Mouse (Mus musculus) intestine, embryonic 14.5 days (tissue): ENCODE data around the gene Ehbp1l1. TPM values are rescaled to one million over a fixed set of nuclear protein-coding genes. Genes with fewer than 3 reads are reported as not detected.

ENCODE experiments used
- ATAC-seq: fragments of 200-750 bp; cut with Nextera tagmentation; replicated peaks from 2 replicates; pipeline ENCODE4 v1.8.0; 2017; ENCODE audit warnings: low read depth, moderate number of reproducible peaks, moderate TSS enrichment, moderate library complexity; ENCODE audit not compliant: low FRiP score, low TSS enrichment
- DNase-seq: peaks from one replicate; pipeline ENCODE4 v3.0.0-alpha.2; 2018; ENCODE audit warnings: low spot score
- H3K27ac ChIP-seq: fragments of 300-500 bp; sonication (generic); 2 replicates; pipeline ENCODE4 v1.5.1; 2014; ENCODE audit warnings: low read depth, mild to moderate bottlenecking, control low read depth
- H3K27me3 ChIP-seq: fragments of 300-500 bp; sonication (generic); replicated peaks from 2 replicates; pipeline ENCODE4 v1.6.1; 2014; ENCODE audit warnings: low read length, control low read depth; ENCODE audit not compliant: control insufficient read depth, insufficient read depth
- H3K36me3 ChIP-seq: fragments of 300-500 bp; sonication (generic); 2 replicates; pipeline ENCODE4 v1.6.1; 2014; ENCODE audit warnings: low read length, control low read depth; ENCODE audit not compliant: control insufficient read depth, insufficient read depth
- H3K4me1 ChIP-seq: fragments of 300-500 bp; sonication (generic); replicated peaks from 2 replicates; pipeline ENCODE4 v1.6.1; 2014; ENCODE audit warnings: low read length, control low read depth, mixed read lengths; ENCODE audit not compliant: control insufficient read depth, insufficient read depth
- H3K4me2 ChIP-seq: fragments of 300-500 bp; sonication (generic); 2 replicates; pipeline ENCODE4 v1.6.1; 2014; ENCODE audit warnings: low read length
- H3K4me3 ChIP-seq: fragments of 300-500 bp; sonication (generic); 2 replicates; pipeline ENCODE4 v1.5.1; 2014; ENCODE audit warnings: low read depth, low read length, control low read depth, mixed read lengths
- H3K9ac ChIP-seq: fragments of 300-500 bp; sonication (generic); 2 replicates; pipeline ENCODE4 v1.6.1; 2014; ENCODE audit warnings: mild to moderate bottlenecking, low read length
- H3K9me3 ChIP-seq: fragments of 300-500 bp; sonication (generic); 2 replicates; pipeline ENCODE4 v1.6.1; 2016; ENCODE audit warnings: low read length, control low read depth; ENCODE audit not compliant: control insufficient read depth
- WGBS: fragments of 180-500 bp; shearing (Covaris S2); extraction: QIAGEN DNeasy Blood & Tissue Kit; methylation state at CpG from one replicate; pipeline ENCODE4 v1.1.7; 2014; 5-methylcytosine and 5-hydroxymethylcytosine counted together
- polyA plus RNA-seq: library from polyadenylated mRNA; unstranded; fragments of >200 nt; fragmentation: Nextera tagmentation; extraction: Ambion mirVana; gene quantifications from 2 replicates; pipeline ENCODE4 v1.2.1, GENCODE M21; 2014

The Ehbp1l1 gene
- polyA plus RNA-seq, 1 experiment from 2014 or later = 29.6 TPM

GRCm38 (mm10) chr19:5704801-5705571 lies 21.1 kb downstream of the Ehbp1l1 start:
- H3K9me3 ChIP-seq = no peaks in the 10 kb centered on the region
- peaks cover 59% of the 10 kb centered on the region for H3K36me3 ChIP-seq
- no peaks in the 10 kb centered on the region for H3K27me3 ChIP-seq
- ATAC-seq (peak; percentile 63), DNase-seq (peak; percentile 75)
- 34% methylated on average over 10 of the region's 10 CpGs for WGBS
- peaks cover 15% of the 10 kb centered on the region for H3K4me1 ChIP-seq
- peak overlapping the region; percentile 16; the same call in 1 of the 2 replicates for H3K9ac ChIP-seq
- H3K4me3 ChIP-seq = no peak overlapping the region
- no peak overlapping the region; the same call in 1 of the 2 replicates for H3K4me2 ChIP-seq
- peak overlapping the region; percentile 84 for H3K27ac ChIP-seq

GRCm38 (mm10) chr19:5704163-5704800 lies 21.8 kb downstream of the Ehbp1l1 start, which contains the start of gene Kcnk7:
TSS of gene Kcnk7 (plus strand) at chr19:5704367.
- Histone ChIP-seq H3K9ac (peak within 1 kb of the TSS; percentile 16; the same call in 1 of the 2 replicates), H3K36me3 (peaks cover 60% of the 10 kb centered on the region), H3K27ac (peak within 1 kb of the TSS; percentile 84), H3K4me2 (no peak within 1 kb of the TSS; the same call in 1 of the 2 replicates), H3K4me3 (no peak within 1 kb of the TSS), H3K9me3 (no peaks in the 10 kb centered on the region), H3K27me3 (no peaks in the 10 kb centered on the region), H3K4me1 (peaks cover 15% of the 10 kb centered on the region)
- WGBS = 70% methylated on average over 17 of the region's 17 CpGs
- ATAC-seq (peak; percentile 16; the same call in 1 of the 2 replicates), DNase-seq (no peak)

GRCm38 (mm10) chr19:5695849-5696462 lies 30.2 kb downstream of the Ehbp1l1 start:
- Histone ChIP-seq H3K36me3 (peaks cover 87% of the 10 kb centered on the region), H3K4me2 (no peak overlapping the region), H3K9me3 (no peaks in the 10 kb centered on the region), H3K9ac (no peak overlapping the region), H3K4me1 (peaks cover 21% of the 10 kb centered on the region), H3K27me3 (no peaks in the 10 kb centered on the region), H3K4me3 (no peak overlapping the region), H3K27ac (no peak overlapping the region)
- 38% methylated on average over 41 of the region's 41 CpGs for WGBS
- DNase-seq (peak; percentile 66), ATAC-seq (no peak)

- Histone ChIP-seq H3K36me3 (peaks cover 70% of the 10 kb centered on the region), H3K4me2 (no peak overlapping the region), H3K9ac (no peak overlapping the region), H3K4me3 (no peak overlapping the region), H3K27me3 (no peaks in the 10 kb centered on the region), H3K4me1 (peaks cover 30% of the 10 kb centered on the region), H3K27ac (no peak overlapping the region), H3K9me3 (no peaks in the 10 kb centered on the region)
- 81% methylated on average over 6 of the region's 6 CpGs for WGBS
- no peak for ATAC-seq
- no peak for DNase-seq
Measured at GRCm38 (mm10) chr19:5693801-5694200, 32.3 kb downstream of the Ehbp1l1 start.

- Histone ChIP-seq H3K4me3 (peak overlapping the region; percentile 8), H3K4me2 (peak overlapping the region; percentile 99), H3K27ac (peak overlapping the region; percentile 57), H3K9ac (0 out of 2 replicates have a peak overlapping the region, but pooled peaks have one; percentile 41), H3K36me3 (peaks cover 61% of the 10 kb centered on the region), H3K27me3 (no peaks in the 10 kb centered on the region), H3K4me1 (peaks cover 30% of the 10 kb centered on the region), H3K9me3 (no peaks in the 10 kb centered on the region)
- DNase-seq (no peak), ATAC-seq (no peak)
- WGBS = 72% methylated on average over 10 of the region's 10 CpGs
Measured at GRCm38 (mm10) chr19:5692913-5693396, 33.2 kb downstream of the Ehbp1l1 start.

- DNase-seq (no peak), ATAC-seq (no peak)
- Histone ChIP-seq H3K27me3 (no peaks in the 10 kb centered on the region), H3K9ac (peak overlapping the region; percentile 41), H3K9me3 (no peaks in the 10 kb centered on the region), H3K4me1 (peaks cover 36% of the 10 kb centered on the region), H3K4me2 (peak overlapping the region; percentile 99), H3K36me3 (peaks cover 55% of the 10 kb centered on the region), H3K4me3 (peak overlapping the region; percentile 78), H3K27ac (peak overlapping the region; percentile 57)
- whole genome bisulfite sequencing = 61% methylated on average over 10 of the region's 10 CpGs
Measured at GRCm38 (mm10) chr19:5692086-5692912, 33.8 kb downstream of the Ehbp1l1 start.

- H3K9me3 ChIP-seq = no peaks in the 10 kb centered on the region
- 73% methylated on average over 5 of the region's 5 CpGs for WGBS
- H3K27ac ChIP-seq = peak overlapping the region; percentile 57; the same call in 1 of the 2 replicates
- ATAC-seq = no peak
- peak overlapping the region; percentile 78 for H3K4me3 ChIP-seq
- H3K36me3 ChIP-seq = peaks cover 48% of the 10 kb centered on the region
- peak overlapping the region; percentile 41 for H3K9ac ChIP-seq
- peaks cover 38% of the 10 kb centered on the region for H3K4me1 ChIP-seq
- no peak for DNase-seq
- H3K27me3 ChIP-seq = no peaks in the 10 kb centered on the region
- H3K4me2 ChIP-seq = peak overlapping the region; percentile 99
Measured at GRCm38 (mm10) chr19:5691601-5692000, 34.5 kb downstream of the Ehbp1l1 start.

- WGBS = 55% methylated on average over 15 of the region's 15 CpGs
- Histone ChIP-seq H3K4me1 (peaks cover 35% of the 10 kb centered on the region), H3K36me3 (peaks cover 47% of the 10 kb centered on the region)
Measured at GRCm38 (mm10) chr19:5690343-5690735, 35.8 kb downstream of the Ehbp1l1 start.

More at GRCm38 (mm10) chr19:5690343-5690735, 35.8 kb downstream of the Ehbp1l1 start:
- H3K27me3 ChIP-seq = no peaks in the 10 kb centered on the region
- H3K9me3 ChIP-seq = no peaks in the 10 kb centered on the region
- peak overlapping the region; percentile 72 for H3K9ac ChIP-seq
- peak overlapping the region; percentile 99 for H3K4me2 ChIP-seq
- no peak for ATAC-seq
- peak overlapping the region; percentile 78 for H3K4me3 ChIP-seq
- H3K27ac ChIP-seq = peak overlapping the region; percentile 81
- DNase-seq = no peak
